Mouse (Mus musculus) MEL (cell line): ENCODE measurements around the gene Aadac. TPM values are rescaled to one million over a fixed set of nuclear protein-coding genes. Genes with fewer than 3 reads are reported as not detected.

ENCODE experiments used
- DNase-seq: peaks from one replicate; pipeline ENCODE4 v3.0.0; 2011; ENCODE audit warnings: low read depth, low spot score
- H3K27ac ChIP-seq: 2 replicates; pipeline ENCODE4 v1.5.1; 2012; ENCODE audit warnings: low read depth, mild to moderate bottlenecking, control low read depth, low read length, moderate library complexity; ENCODE audit not compliant: control insufficient read depth
- H3K27me3 ChIP-seq, 2 experiments: fragments of 150-350 bp in 1 of 2; sonication (generic) in 1 of 2; 2 replicates each; pipeline ENCODE4 v1.6.1; 2012; ENCODE audit warnings: low read length in 2 of 2, mild to moderate bottlenecking in 2 of 2, improper control_type of control experiment in 1 of 2, moderate library complexity in 1 of 2; ENCODE audit not compliant: insufficient read depth in 2 of 2, control insufficient read depth in 1 of 2
- H3K36me3 ChIP-seq, 2 experiments: 2 replicates each; pipeline ENCODE4 v1.6.1; 2012 to 2014; ENCODE audit warnings: low read length in 2 of 2, improper control_type of control experiment in 1 of 2, inconsistent platforms in 1 of 2, mild to moderate bottlenecking in 1 of 2; ENCODE audit not compliant: insufficient read depth in 2 of 2, control insufficient read depth in 1 of 2
- H3K4me1 ChIP-seq, 2 experiments: fragments of 150-350 bp in 1 of 2; sonication (generic) in 1 of 2; 2 replicates each; pipeline ENCODE4 v1.6.1; 2012; ENCODE audit warnings: low read length in 2 of 2, improper control_type of control experiment in 1 of 2, mild to moderate bottlenecking in 1 of 2; ENCODE audit not compliant: insufficient read depth in 2 of 2, control insufficient read depth in 1 of 2
- H3K4me3 ChIP-seq, 2 experiments: fragments of 150-350 bp in 1 of 2; sonication (generic) in 1 of 2; 2 replicates each; pipeline ENCODE4 v1.5.1; 2012; ENCODE audit warnings: low read depth in 2 of 2, low read length in 2 of 2, mild to moderate bottlenecking in 2 of 2, moderate library complexity in 2 of 2, control low read depth in 1 of 2, improper control_type of control experiment in 1 of 2; ENCODE audit not compliant: control insufficient read depth in 1 of 2, insufficient read depth in 1 of 2
- H3K79me2 ChIP-seq: 2 replicates; pipeline ENCODE4 v1.6.1; 2012; ENCODE audit warnings: mild to moderate bottlenecking, low read length, moderate library complexity; ENCODE audit not compliant: control insufficient read depth, poor library complexity, insufficient read depth
- H3K9ac ChIP-seq: 2 replicates; pipeline ENCODE4 v1.6.1; 2012; ENCODE audit warnings: low read depth, mild to moderate bottlenecking, control low read depth, low read length, moderate library complexity; ENCODE audit not compliant: control insufficient read depth, poor library complexity, severe bottlenecking
- H3K9me3 ChIP-seq: fragments of 150-350 bp; sonication (generic); replicated peaks from 2 replicates; pipeline ENCODE4 v1.6.1; 2012; ENCODE audit warnings: mild to moderate bottlenecking, low read length, improper control_type of control experiment, moderate library complexity; ENCODE audit not compliant: insufficient read depth
- CTCF ChIP-seq, 3 experiments: IDR thresholded peaks in 2 of 3; conservative IDR thresholded peaks in 1 of 3; 2 replicates each; pipeline ENCODE4 v1.5.1; 2011 to 2012; ENCODE audit warnings: low read length in 3 of 3, low read depth in 2 of 3, mild to moderate bottlenecking in 2 of 3, improper control_type of control experiment in 1 of 3, inconsistent platforms in 1 of 3, mixed read lengths in 1 of 3, moderate library complexity in 1 of 3; ENCODE audit not compliant: control insufficient read depth in 1 of 3, insufficient read depth in 1 of 3, poor library complexity in 1 of 3, severe bottlenecking in 1 of 3
- E2F4 ChIP-seq: IDR thresholded peaks from 2 replicates; pipeline ENCODE4 v1.6.1; 2011; ENCODE audit warnings: low read depth, low read length, improper control_type of control experiment, borderline replicate concordance
- EP300 ChIP-seq, 2 experiments: IDR thresholded peaks; 2 replicates each; pipeline ENCODE4 v1.6.1; 2011; ENCODE audit warnings: improper control_type of control experiment in 2 of 2, low read length in 2 of 2, low read depth in 1 of 2, mild to moderate bottlenecking in 1 of 2
- GATA1 ChIP-seq: IDR thresholded peaks from 2 replicates; pipeline ENCODE4 v1.6.1; 2011; ENCODE audit warnings: low read depth, low read length, improper control_type of control experiment
- HCFC1 ChIP-seq: IDR thresholded peaks from 2 replicates; pipeline ENCODE4 v1.6.1; 2012; ENCODE audit warnings: low read depth, mild to moderate bottlenecking, inconsistent platforms, low read length, improper control_type of control experiment, moderate library complexity
- JUND ChIP-seq: IDR thresholded peaks from 2 replicates; pipeline ENCODE4 v1.6.1; 2011; ENCODE audit warnings: low read depth, mild to moderate bottlenecking, improper control_type of control experiment, low read length
- KAT2A ChIP-seq: conservative IDR thresholded peaks from 2 replicates; pipeline ENCODE4 v1.6.1; 2012; ENCODE audit warnings: low read depth, low read length, improper control_type of control experiment, inconsistent platforms
- MAZ ChIP-seq: IDR thresholded peaks from 2 replicates; pipeline ENCODE4 v1.6.1; 2012; ENCODE audit warnings: low read depth, mild to moderate bottlenecking, inconsistent platforms, low read length, improper control_type of control experiment
- MYC ChIP-seq: IDR thresholded peaks from 2 replicates; pipeline ENCODE4 v1.6.1; 2011; ENCODE audit warnings: low read depth, mild to moderate bottlenecking, low read length, improper control_type of control experiment, moderate library complexity
- NELFE ChIP-seq: IDR thresholded peaks from 2 replicates; pipeline ENCODE4 v1.6.1; 2011; ENCODE audit warnings: low read depth, low read length, improper control_type of control experiment
- NRF1 ChIP-seq: IDR thresholded peaks from 2 replicates; pipeline ENCODE4 v1.6.1; 2014; ENCODE audit warnings: low read depth, mild to moderate bottlenecking, inconsistent platforms, low read length, improper control_type of control experiment, moderate library complexity; ENCODE audit not compliant: poor library complexity, insufficient read depth, severe bottlenecking
- POLR2A ChIP-seq, 2 experiments: IDR thresholded peaks; 2 replicates each; pipeline ENCODE4 v1.6.1; 2011 to 2012; ENCODE audit warnings: low read length in 2 of 2, mild to moderate bottlenecking in 2 of 2, control low read depth in 1 of 2, improper control_type of control experiment in 1 of 2, low read depth in 1 of 2, moderate library complexity in 1 of 2; ENCODE audit not compliant: control insufficient read depth in 1 of 2, insufficient read depth in 1 of 2, poor library complexity in 1 of 2
- POLR2AphosphoS2 ChIP-seq: IDR thresholded peaks from 2 replicates; pipeline ENCODE4 v1.6.1; 2011; ENCODE audit warnings: low read length, improper control_type of control experiment
- POLR2AphosphoS5 ChIP-seq: IDR thresholded peaks from 2 replicates; pipeline ENCODE4 v1.6.1; 2012; ENCODE audit warnings: low read depth, borderline replicate concordance, mild to moderate bottlenecking, inconsistent platforms, low read length, moderate library complexity, mixed read lengths
- RAD21 ChIP-seq: IDR thresholded peaks from 2 replicates; pipeline ENCODE4 v1.6.1; 2011; ENCODE audit warnings: mild to moderate bottlenecking, low read depth, low read length, improper control_type of control experiment
- RCOR1 ChIP-seq: IDR thresholded peaks from 2 replicates; pipeline ENCODE4 v1.6.1; 2012; ENCODE audit warnings: low read depth, mild to moderate bottlenecking, inconsistent platforms, low read length, improper control_type of control experiment
- SMC3 ChIP-seq: IDR thresholded peaks from 2 replicates; pipeline ENCODE4 v1.6.1; 2011; ENCODE audit warnings: low read depth, low read length, improper control_type of control experiment
- TAL1 ChIP-seq: IDR thresholded peaks from 2 replicates; pipeline ENCODE4 v1.6.1; 2012; ENCODE audit warnings: mild to moderate bottlenecking, inconsistent platforms, low read length, moderate library complexity, mixed read lengths
- TBP ChIP-seq: IDR thresholded peaks from 2 replicates; pipeline ENCODE4 v1.8.0; 2011; ENCODE audit warnings: low read depth, low read length, improper control_type of control experiment
- UBTF ChIP-seq: IDR thresholded peaks from 2 replicates; pipeline ENCODE4 v1.6.1; 2012; ENCODE audit warnings: low read depth, mild to moderate bottlenecking, inconsistent platforms, low read length, improper control_type of control experiment, moderate library complexity, borderline replicate concordance; ENCODE audit not compliant: insufficient read depth
- USF1 ChIP-seq: IDR thresholded peaks from 2 replicates; pipeline ENCODE4 v1.6.1; 2014; ENCODE audit warnings: low read depth, mild to moderate bottlenecking, inconsistent platforms, low read length, improper control_type of control experiment, moderate library complexity
- ZKSCAN1 ChIP-seq: IDR thresholded peaks from 2 replicates; pipeline ENCODE4 v1.6.1; 2012; ENCODE audit warnings: low read depth, mild to moderate bottlenecking, inconsistent platforms, low read length, improper control_type of control experiment, moderate library complexity
- ZNF384 ChIP-seq: IDR thresholded peaks from 2 replicates; pipeline ENCODE4 v1.6.1; 2012; ENCODE audit warnings: low read depth, mild to moderate bottlenecking, inconsistent platforms, low read length, improper control_type of control experiment
- polyA plus RNA-seq, 2 experiments: library from polyadenylated mRNA; stranded (reverse) in 1 of 2; unstranded in 1 of 2; fragments of >175 nt in 1 of 2; fragments of >200 nt in 1 of 2; gene quantifications; 2 replicates each; pipeline versions ENCODE4 v1.2.1 to v1.2.4; 2012; ENCODE audit warnings: low replicate concordance in 2 of 2, low read depth in 1 of 2; ENCODE audit not compliant: insufficient read length in 2 of 2, insufficient read depth in 1 of 2, missing spikeins in 1 of 2
- total RNA-seq: library from RNA; depleted of rRNA; stranded (reverse); fragments of 300-350 nt; gene quantifications from 2 replicates; pipeline ENCODE4 v1.2.3, GENCODE M21; 2012

Aadac gene
- total and polyA plus RNA-seq, 3 experiments: not detected

DNA sequence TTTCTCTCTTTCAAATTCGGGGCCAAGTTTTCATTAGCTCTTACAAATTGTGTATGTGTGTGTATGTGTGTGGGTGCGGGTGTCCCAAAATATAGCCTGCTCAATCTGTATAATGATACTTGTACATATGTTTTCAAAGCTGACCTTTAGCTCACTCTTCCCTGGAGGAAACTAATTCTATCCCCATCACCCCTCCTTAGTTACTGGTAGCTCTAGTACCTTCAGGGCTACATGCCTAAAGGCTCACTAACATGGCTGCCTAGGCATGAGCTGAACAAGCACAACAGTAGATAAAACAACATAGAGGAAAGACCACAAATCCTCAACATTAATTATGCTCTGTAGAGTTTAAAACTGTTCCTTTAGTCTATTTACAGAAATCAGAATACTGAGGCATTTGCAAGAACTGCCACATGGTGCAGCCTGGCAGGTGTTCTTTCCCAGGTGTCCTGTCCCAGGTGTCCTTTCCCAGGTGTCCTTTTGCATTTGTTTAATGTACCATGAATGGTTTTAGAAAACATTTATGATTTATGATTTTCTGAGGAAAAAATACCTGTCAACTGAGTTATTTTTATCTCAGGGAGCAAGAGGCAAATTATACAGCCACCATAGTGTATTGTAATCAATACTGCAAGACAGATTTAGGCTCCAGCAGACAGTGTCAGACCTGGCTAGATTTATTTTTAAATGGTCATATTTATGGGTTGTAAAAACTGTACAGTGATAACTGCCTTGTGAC lies 31.7 kb downstream of the Aadac start:
- Histone ChIP-seq H3K79me2 (no peaks in the 10 kb centered on the region), H3K4me1 (peaks cover 0 to 5% of the 10 kb centered on the region in 2 experiments; a peak in 2 of 4 replicates), H3K4me3 (no peak overlapping the region), H3K9me3 (no peaks in the 10 kb centered on the region), H3K9ac (no peak overlapping the region), H3K27ac (no peak overlapping the region), H3K27me3 (no peaks in the 10 kb centered on the region; a peak in 1 of 4 replicates), H3K36me3 (peaks cover 0 to 6% of the 10 kb centered on the region in 2 experiments; a peak in 2 of 4 replicates)
- no peak for DNase-seq
- TF ChIP-seq ZKSCAN1 (no peak), GATA1 (no peak), POLR2AphosphoS2 (no peak), TBP (no peak), E2F4 (no peak), MAZ (no peak), NELFE (no peak), KAT2A (no peak), EP300 (IDR thresholded peaks at IDR 0.05; ENCODE audit: low read depth in 1 of 2, low read length in 2 of 2) (no peak), NRF1 (no peak), MYC (no peak), TAL1 (no peak), POLR2A (IDR thresholded peaks at IDR 0.05; ENCODE audit: control insufficient read depth in 1 of 2, insufficient read depth in 1 of 2, low read depth in 1 of 2, low read length in 2 of 2, poor library complexity in 1 of 2) (no peak), JUND (no peak), RAD21 (no peak), SMC3 (no peak), CTCF (IDR thresholded peaks at IDR 0.05 in 2 of 3, conservative IDR thresholded peaks at IDR 0.05 in 1 of 3; ENCODE audit: control insufficient read depth in 1 of 3, insufficient read depth in 1 of 3, low read depth in 2 of 3, low read length in 3 of 3, poor library complexity in 1 of 3, severe bottlenecking in 1 of 3) (no peak), UBTF (no peak), POLR2AphosphoS5 (no peak), USF1 (no peak)

DNA sequence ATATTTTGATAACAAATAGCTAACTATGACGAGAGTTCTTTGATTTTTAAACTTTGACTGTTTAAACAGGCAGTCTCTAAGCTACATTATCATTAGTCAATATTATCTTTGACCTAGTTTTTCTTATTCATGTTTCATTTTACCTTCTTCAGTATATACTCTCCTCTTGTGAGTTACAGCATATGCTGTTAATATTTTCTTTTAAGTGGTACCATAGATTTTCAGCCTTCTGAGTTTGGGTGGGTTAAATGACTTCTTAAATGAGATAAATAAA lies 32.2 kb downstream of the Aadac start:
- no peak overlapping the region for H3K9ac ChIP-seq
- no peaks in the 10 kb centered on the region for H3K79me2 ChIP-seq
- no peaks in the 10 kb centered on the region for H3K9me3 ChIP-seq
- peaks cover 0 to 6% of the 10 kb centered on the region in 2 experiments; a peak in 2 of 4 replicates for H3K36me3 ChIP-seq
- H3K4me1 ChIP-seq: peaks cover 0 to 5% of the 10 kb centered on the region in 2 experiments; a peak in 2 of 4 replicates
- no peak for DNase-seq
- no peaks in the 10 kb centered on the region; a peak in 1 of 4 replicates for H3K27me3 ChIP-seq
- TF ChIP-seq HCFC1: no peak
- TF ChIP-seq RCOR1: no peak
- TF ChIP-seq SMC3: no peak
- TF ChIP-seq UBTF: no peak
- TF ChIP-seq TBP: no peak
- no peak for TF ChIP-seq USF1
- TF ChIP-seq ZNF384: no peak
- no peak overlapping the region for H3K27ac ChIP-seq
- H3K4me3 ChIP-seq: no peak overlapping the region
